Mouse (Mus musculus) ES-Bruce4 (cell line): Measurements from ENCODE around the gene Brip1. TPM values are rescaled to one million over a fixed set of nuclear protein-coding genes. Genes with fewer than 3 reads are reported as not detected.

Experiments
- H3K27ac ChIP-seq: 2 replicates; pipeline ENCODE4 v1.5.1; 2012; ENCODE audit warnings: low read length, inconsistent platforms; ENCODE audit not compliant: insufficient read depth
- H3K27me3 ChIP-seq: 2 replicates; pipeline ENCODE4 v1.6.1; 2012; ENCODE audit warnings: mild to moderate bottlenecking, low read length, inconsistent platforms; ENCODE audit not compliant: control insufficient read depth, poor library complexity, insufficient read depth, severe bottlenecking
- H3K36me3 ChIP-seq: 2 replicates; pipeline ENCODE4 v1.6.1; 2012; ENCODE audit warnings: inconsistent platforms, mild to moderate bottlenecking, low read length, moderate library complexity; ENCODE audit not compliant: control insufficient read depth, poor library complexity, insufficient read depth, severe bottlenecking
- H3K4me1 ChIP-seq: one replicate; pipeline ENCODE4 v1.8.1; 2011; ENCODE audit warnings: low read length; ENCODE audit not compliant: control insufficient read depth, insufficient read depth
- H3K4me3 ChIP-seq: 2 replicates; pipeline ENCODE4 v1.5.1; 2011; ENCODE audit warnings: low read depth, mild to moderate bottlenecking, low read length
- H3K9ac ChIP-seq: 2 replicates; pipeline ENCODE4 v1.6.1; 2012; ENCODE audit warnings: low read depth, mild to moderate bottlenecking, inconsistent platforms; ENCODE audit not compliant: poor library complexity, severe bottlenecking
- H3K9me3 ChIP-seq: replicated peaks from 2 replicates; pipeline ENCODE4 v1.6.1; 2012; ENCODE audit warnings: mild to moderate bottlenecking, low read length, inconsistent platforms; ENCODE audit not compliant: control insufficient read depth, poor library complexity, insufficient read depth, severe bottlenecking
- CTCF ChIP-seq: IDR thresholded peaks from one replicate; pipeline ENCODE4 v1.8.1; 2011; ENCODE audit warnings: low read depth, low read length
- EP300 ChIP-seq: IDR thresholded peaks from 2 replicates; pipeline ENCODE4 v1.6.1; 2011; ENCODE audit warnings: low read depth, low read length; ENCODE audit not compliant: insufficient read depth
- POLR2A ChIP-seq: IDR thresholded peaks from one replicate; pipeline ENCODE4 v1.8.1; 2011; ENCODE audit warnings: low read length; ENCODE audit not compliant: insufficient read depth
- polyA plus RNA-seq: library from polyadenylated mRNA; stranded (reverse); fragments of >200 nt; gene quantifications from 2 replicates; pipeline ENCODE4 v1.2.4, GENCODE M21; 2011; ENCODE audit warnings: low read depth; ENCODE audit not compliant: missing spikeins, insufficient read depth, insufficient read length

The Brip1 gene
- polyA plus RNA-seq, 1 experiment = 17.6 TPM

DNA sequence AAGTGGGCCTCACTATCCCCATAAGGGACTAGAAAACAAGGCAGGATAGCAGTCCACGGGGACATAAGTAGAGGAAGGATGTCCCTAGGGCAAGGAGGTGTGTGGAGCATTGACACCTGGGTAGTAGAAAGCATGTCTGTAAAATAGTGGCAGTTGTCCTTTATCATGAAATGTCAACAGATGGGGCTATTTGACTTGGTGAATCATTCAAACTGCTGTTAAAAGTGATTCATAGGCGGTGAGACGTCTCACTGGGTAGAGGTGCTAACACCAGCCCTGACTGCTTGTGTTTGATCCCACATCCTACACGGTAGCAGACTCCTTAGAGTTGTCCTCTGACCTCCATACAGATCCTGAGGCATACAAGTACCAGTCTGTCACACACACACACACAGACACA, 168.1 kb downstream of the Brip1 start:
- no peaks in the 10 kb centered on the region for H3K36me3 ChIP-seq
- H3K4me1 ChIP-seq = peaks cover 2% of the 10 kb centered on the region
- H3K4me3 ChIP-seq = no peak overlapping the region
- H3K9me3 ChIP-seq = no peaks in the 10 kb centered on the region
- TF ChIP-seq POLR2A = no peak
- no peak for TF ChIP-seq EP300
- no peak for TF ChIP-seq CTCF
- no peak overlapping the region for H3K27ac ChIP-seq
- no peak overlapping the region for H3K9ac ChIP-seq
- no peaks in the 10 kb centered on the region for H3K27me3 ChIP-seq

DNA sequence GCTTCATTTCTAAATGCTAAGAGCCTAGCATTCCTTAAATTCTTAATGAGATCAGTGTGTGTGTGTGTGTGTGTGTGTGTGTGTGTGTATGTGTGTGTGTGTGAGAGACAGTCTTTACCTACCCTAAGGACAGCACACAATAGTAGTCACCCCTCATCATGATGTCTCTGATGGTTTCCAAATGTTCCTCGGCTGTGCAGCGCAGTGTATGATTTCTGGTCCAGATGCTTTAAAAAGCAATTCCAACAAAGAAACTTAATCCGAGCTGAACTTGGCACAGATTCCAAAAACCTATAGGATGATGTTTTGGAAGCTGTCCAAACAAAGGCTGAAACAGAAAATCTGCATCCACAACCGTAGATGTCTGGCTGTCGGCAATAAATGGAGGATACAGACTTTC, 173.0 kb downstream of the Brip1 start:
- no peaks in the 10 kb centered on the region for H3K9me3 ChIP-seq
- H3K27me3 ChIP-seq = no peaks in the 10 kb centered on the region
- H3K4me1 ChIP-seq = peaks cover 2% of the 10 kb centered on the region
- H3K4me3 ChIP-seq = no peak overlapping the region
- H3K27ac ChIP-seq = no peak overlapping the region
- TF ChIP-seq CTCF (no peak), EP300 (no peak), POLR2A (no peak)
- no peak overlapping the region for H3K9ac ChIP-seq
- H3K36me3 ChIP-seq = no peaks in the 10 kb centered on the region

DNA sequence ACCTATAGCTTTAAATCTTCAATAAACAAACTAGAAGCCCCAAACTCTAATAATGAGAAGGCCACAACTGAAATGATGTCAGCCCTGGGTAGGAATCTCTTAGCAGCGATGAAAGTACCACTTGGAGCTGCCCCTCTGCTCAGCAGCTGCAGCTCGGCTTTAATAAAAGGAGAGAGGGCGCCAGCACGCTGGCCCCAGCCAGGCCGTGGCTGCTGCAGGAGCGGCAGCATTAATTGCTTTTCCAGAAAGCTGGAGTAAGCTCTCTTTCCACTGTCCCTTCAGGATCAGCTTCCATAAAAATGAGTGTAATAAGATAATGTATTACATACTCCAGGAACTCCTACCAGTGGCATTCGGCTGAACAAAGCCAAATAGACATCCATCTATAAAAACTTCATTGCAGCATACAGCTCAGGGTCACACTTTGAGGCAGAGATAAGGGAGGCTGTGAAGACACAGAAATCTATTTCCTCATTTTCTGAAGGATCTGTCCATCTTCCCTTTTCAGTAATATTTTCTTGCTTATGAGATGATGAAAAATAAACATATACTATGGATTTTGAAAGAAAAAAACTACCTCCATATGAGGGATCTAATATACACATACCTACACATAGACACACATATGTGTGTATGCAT, 174.3 kb downstream of the Brip1 start:
- H3K27ac ChIP-seq = no peak overlapping the region
- no peaks in the 10 kb centered on the region for H3K36me3 ChIP-seq
- no peak overlapping the region for H3K9ac ChIP-seq
- H3K27me3 ChIP-seq = no peaks in the 10 kb centered on the region
- H3K9me3 ChIP-seq = no peaks in the 10 kb centered on the region
- TF ChIP-seq EP300 (no peak), CTCF (no peak), POLR2A (no peak)
- no peaks in the 10 kb centered on the region for H3K4me1 ChIP-seq
- H3K4me3 ChIP-seq = no peak overlapping the region

DNA sequence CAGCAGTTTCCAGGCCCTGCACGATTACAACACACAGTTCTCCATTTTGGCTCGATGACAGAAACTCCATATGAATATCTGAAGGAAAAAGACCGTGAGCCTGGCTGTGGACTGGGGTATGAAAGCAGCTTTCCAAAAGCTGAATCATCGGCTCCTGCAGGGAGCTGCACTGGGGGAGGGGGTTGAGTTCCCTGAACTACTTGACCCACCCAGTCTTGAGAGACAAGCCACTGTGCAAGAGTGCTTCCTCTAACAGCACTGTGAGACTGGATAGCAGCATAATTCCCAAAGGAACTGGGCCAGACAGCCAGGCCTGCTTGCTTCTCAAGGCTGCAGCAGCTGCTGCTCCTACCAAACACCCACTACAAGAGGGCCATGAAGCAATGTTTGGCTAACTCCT, 178.6 kb downstream of the Brip1 start:
- Histone ChIP-seq H3K27ac (no peak overlapping the region), H3K27me3 (no peaks in the 10 kb centered on the region), H3K36me3 (no peaks in the 10 kb centered on the region), H3K4me3 (no peak overlapping the region), H3K4me1 (no peaks in the 10 kb centered on the region), H3K9me3 (no peaks in the 10 kb centered on the region), H3K9ac (no peak overlapping the region)
- no peak for TF ChIP-seq EP300
- no peak for TF ChIP-seq POLR2A
- TF ChIP-seq CTCF = no peak

DNA sequence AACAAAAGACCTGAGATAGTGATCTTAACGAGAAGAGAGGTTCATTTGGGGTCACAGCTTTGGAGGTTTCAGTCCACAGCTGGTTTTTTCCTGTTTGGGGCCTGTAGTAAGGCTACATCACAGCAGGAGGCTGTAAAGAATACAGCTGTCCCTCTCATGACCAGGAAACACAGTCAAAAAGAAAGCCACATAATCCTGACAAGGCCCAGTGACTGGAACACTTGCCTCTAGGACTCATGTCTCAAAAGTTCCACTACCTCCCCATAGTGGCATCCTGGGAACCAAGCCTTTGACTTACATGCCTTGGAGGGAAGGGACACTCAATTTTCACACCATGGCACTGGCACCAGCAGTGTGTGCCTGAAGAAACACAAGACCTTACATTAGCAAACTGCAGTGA, 181.0 kb downstream of the Brip1 start:
- no peak overlapping the region for H3K27ac ChIP-seq
- H3K4me1 ChIP-seq = no peaks in the 10 kb centered on the region
- H3K9ac ChIP-seq = no peak overlapping the region
- no peaks in the 10 kb centered on the region for H3K36me3 ChIP-seq
- no peaks in the 10 kb centered on the region for H3K9me3 ChIP-seq
- H3K4me3 ChIP-seq = no peak overlapping the region
- no peaks in the 10 kb centered on the region for H3K27me3 ChIP-seq
- TF ChIP-seq CTCF = no peak
- TF ChIP-seq EP300 = no peak
- no peak for TF ChIP-seq POLR2A

DNA sequence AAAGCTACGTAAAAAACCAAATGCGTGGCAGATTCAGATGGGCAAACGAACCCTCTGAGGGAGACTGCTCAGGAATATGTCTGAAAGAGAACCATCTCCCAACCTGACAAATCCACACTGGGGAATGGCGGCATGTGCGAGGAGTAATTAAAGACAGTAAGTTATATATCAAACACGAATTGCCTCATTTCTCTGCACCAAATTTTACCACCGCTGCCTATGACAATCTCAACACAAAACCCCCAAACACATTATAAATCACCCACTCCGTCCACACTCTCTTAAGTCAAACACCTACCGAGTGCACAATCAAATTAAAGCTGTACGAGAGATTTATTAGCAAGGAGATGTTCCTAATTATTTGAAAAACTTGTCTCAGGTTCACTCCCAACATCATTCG, 184.8 kb downstream of the Brip1 start:
- no peak overlapping the region for H3K27ac ChIP-seq
- no peaks in the 10 kb centered on the region for H3K36me3 ChIP-seq
- no peaks in the 10 kb centered on the region for H3K4me1 ChIP-seq
- H3K9me3 ChIP-seq = no peaks in the 10 kb centered on the region
- no peaks in the 10 kb centered on the region for H3K27me3 ChIP-seq
- no peak overlapping the region for H3K9ac ChIP-seq
- H3K4me3 ChIP-seq = no peak overlapping the region
- TF ChIP-seq POLR2A = no peak
- no peak for TF ChIP-seq CTCF
- no peak for TF ChIP-seq EP300
